Mouse (Mus musculus): ENCODE measurements at regions not wholly inside any gene's neighbourhood (a gene's known extent, or its start where the extent isn't known, plus 50 kb on each side); places are given as distances from the start of the nearest gene placed in this dataset.

DNA sequence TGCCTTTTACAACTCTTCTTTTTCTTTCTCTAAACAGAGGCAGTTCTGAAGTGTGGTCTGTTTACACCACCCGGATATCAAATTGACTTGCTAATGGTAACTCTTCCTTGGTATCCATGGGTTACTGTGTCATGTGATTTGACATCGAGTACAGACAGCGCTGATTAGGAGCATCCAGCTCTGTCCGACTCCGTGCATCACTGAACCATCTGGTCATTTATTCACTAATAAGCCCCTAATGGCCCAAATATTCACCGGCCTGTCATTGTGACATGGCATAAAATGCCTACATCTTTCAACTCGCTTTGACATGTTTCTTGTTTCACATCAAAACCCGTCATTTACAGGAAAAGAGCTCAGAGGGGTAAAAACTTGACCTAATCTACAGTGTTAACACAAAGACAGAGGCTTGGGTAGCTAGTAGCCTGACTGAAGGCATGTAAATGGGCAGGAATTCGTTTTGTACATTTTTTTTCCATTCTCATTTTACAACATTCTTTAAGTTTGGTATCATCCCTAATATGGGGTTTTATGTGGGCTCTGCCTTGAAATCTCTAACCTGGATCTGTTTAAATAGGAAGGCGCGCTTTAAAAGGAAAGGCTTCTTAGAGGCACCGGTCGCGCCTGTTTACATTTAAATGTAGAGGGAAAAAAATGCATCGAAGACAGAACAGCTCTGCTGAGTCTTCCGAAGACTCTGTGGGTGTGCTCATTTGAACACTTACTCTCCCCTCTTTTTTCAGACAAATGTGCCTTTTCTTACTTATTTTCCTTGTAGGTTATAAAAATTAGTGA, 257.8 kb upstream of the Atp5g3 start:
- Histone ChIP-seq H3K4me1 (ENCODE audit: control insufficient read depth, insufficient read depth, low read length) (no peaks in the 10 kb centered on the region), H3K27ac (ENCODE audit: insufficient read depth, low read length) (no peak overlapping the region), H3K4me3 (ENCODE audit: insufficient read depth, low read length) (no peak overlapping the region)
- no peak for TF ChIP-seq POLR2A (IDR thresholded peaks at IDR 0.05; ENCODE audit: extremely low read depth, insufficient read depth, low read length)
- TF ChIP-seq CTCF (IDR thresholded peaks at IDR 0.05; ENCODE audit: extremely low read depth, insufficient read depth, low read length), result no peak

DNA sequence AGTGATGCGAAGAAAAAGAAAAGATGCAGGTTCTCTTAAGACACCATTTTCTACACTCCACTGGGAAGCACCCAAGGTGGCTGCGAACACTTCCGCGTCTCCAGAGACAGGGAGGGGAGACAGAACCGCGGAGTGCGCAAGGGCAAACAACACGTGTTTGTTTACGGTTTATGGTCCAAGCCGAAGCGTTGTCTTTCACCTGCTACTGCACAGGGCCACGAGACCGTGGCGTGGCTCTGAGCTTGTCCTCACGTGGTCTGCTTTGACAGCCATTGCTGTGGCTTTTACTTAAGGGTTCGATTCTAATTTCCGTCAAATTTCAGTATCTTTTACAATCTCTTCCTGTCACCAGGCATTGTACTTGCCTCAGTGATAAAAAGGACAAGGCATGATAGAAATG, 257.2 kb upstream of the Atp5g3 start:
- no peak overlapping the region for H3K27ac ChIP-seq (ENCODE audit: insufficient read depth, low read length)
- no peak overlapping the region for H3K4me3 ChIP-seq (ENCODE audit: insufficient read depth, low read length)
- no peaks in the 10 kb centered on the region for H3K4me1 ChIP-seq (ENCODE audit: control insufficient read depth, insufficient read depth, low read length)
- no peak for TF ChIP-seq CTCF (IDR thresholded peaks at IDR 0.05; ENCODE audit: extremely low read depth, insufficient read depth, low read length)
- TF ChIP-seq POLR2A (IDR thresholded peaks at IDR 0.05; ENCODE audit: extremely low read depth, insufficient read depth, low read length), result no peak

DNA sequence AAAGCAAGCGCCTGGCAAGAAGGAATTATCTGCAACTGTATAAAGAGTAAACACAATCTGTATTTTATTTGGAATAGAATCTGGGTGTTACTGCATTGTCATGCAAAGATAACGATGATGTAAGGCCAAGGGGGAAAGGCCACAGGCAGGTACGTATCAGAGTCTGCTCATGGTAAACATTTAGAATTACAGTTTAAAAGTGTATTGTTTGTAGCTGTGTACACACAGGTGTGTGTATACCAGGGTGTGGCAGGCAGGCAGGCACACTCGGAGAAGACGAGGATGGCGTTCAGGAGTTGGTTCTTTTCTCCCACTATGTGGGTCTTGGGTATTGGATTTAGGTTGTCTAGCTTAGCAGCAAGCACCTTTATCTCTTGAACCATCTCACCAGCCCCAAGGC, 242.9 kb upstream of the Atp5g3 start:
- no peak overlapping the region for H3K27ac ChIP-seq (ENCODE audit: insufficient read depth, low read length)
- TF ChIP-seq POLR2A (IDR thresholded peaks at IDR 0.05; ENCODE audit: extremely low read depth, insufficient read depth, low read length) (no peak), CTCF (IDR thresholded peaks at IDR 0.05; ENCODE audit: extremely low read depth, insufficient read depth, low read length) (no peak)
- H3K4me3 ChIP-seq (ENCODE audit: insufficient read depth, low read length), result no peak overlapping the region
- H3K4me1 ChIP-seq (ENCODE audit: control insufficient read depth, insufficient read depth, low read length), result peaks cover 4% of the 10 kb centered on the region

DNA sequence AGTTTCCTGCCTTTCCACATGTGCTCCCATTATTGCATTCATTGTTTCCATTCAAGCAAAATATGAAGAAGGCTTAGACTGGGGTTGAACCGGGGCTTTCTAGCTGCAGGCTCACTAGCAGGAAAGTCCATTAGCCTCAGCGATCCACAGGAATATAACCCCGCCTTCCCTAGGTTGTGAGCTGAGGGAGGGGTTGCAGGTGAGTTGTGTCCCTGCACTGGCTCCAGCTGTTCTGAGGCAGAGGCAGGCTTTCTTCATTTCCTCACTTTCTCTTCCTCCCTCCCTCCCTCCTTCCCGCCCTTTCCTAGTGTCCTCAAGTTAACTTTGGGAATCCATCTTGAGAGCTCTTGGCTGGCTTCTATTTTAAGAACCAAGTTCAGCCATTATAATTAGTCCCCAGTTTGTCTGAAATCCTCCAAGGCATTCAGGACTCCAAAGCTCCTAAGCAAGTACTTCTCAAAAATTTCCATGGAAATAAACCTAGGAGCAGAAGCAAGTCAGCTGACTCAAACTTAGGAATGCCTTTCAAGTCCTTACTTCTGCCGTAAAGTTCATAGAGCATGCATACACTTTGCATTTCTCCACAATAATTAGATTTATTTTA, 242.2 kb upstream of the Atp5g3 start:
- Histone ChIP-seq H3K27ac (ENCODE audit: insufficient read depth, low read length) (peak overlapping the region; percentile 28; the same call in 1 of the 2 replicates), H3K4me1 (ENCODE audit: control insufficient read depth, insufficient read depth, low read length) (peaks cover 4% of the 10 kb centered on the region), H3K4me3 (ENCODE audit: insufficient read depth, low read length) (no peak overlapping the region)
- TF ChIP-seq POLR2A (IDR thresholded peaks at IDR 0.05; ENCODE audit: extremely low read depth, insufficient read depth, low read length) (no peak), CTCF (IDR thresholded peaks at IDR 0.05; ENCODE audit: extremely low read depth, insufficient read depth, low read length) (no peak)

DNA sequence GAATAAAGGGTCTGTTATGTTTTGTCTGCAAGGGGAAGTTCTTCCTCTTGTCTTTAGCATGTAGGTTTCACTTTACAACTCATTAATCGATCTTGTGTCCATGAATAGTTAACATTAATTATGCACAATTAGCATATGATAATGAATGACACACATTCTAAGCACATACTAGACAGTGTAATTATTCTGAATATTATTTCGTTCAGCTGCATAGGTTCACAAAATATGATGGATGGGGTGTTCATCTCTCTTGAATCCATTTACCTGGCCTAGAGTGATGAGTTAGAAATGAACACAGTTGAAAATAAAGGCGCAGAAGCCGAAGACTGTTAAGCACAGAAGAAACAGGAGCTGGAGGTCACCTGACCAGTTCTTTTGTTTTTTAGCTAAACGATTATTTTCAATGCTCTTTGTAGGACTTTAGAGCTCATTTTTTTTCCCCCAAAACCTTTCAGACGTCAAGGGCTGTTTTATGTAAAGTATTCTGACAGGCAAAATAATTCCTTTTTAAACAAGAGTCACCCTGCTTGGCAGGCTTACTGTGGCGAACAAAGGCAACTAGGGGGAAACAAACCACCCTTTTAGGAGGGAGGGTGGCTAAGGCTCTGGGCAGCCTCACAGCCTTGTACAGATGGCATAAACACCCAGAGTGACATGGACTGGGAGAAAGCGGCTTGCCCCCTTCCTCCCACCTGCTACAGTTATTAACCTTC, 241.6 kb upstream of the Atp5g3 start:
- Histone ChIP-seq H3K4me1 (ENCODE audit: control insufficient read depth, insufficient read depth, low read length) (peaks cover 4% of the 10 kb centered on the region), H3K27ac (ENCODE audit: insufficient read depth, low read length) (0 out of 2 replicates have a peak overlapping the region, but pooled peaks have one; percentile 28), H3K4me3 (ENCODE audit: insufficient read depth, low read length) (no peak overlapping the region)
- TF ChIP-seq CTCF (IDR thresholded peaks at IDR 0.05; ENCODE audit: extremely low read depth, insufficient read depth, low read length) (no peak), POLR2A (IDR thresholded peaks at IDR 0.05; ENCODE audit: extremely low read depth, insufficient read depth, low read length) (no peak)

DNA sequence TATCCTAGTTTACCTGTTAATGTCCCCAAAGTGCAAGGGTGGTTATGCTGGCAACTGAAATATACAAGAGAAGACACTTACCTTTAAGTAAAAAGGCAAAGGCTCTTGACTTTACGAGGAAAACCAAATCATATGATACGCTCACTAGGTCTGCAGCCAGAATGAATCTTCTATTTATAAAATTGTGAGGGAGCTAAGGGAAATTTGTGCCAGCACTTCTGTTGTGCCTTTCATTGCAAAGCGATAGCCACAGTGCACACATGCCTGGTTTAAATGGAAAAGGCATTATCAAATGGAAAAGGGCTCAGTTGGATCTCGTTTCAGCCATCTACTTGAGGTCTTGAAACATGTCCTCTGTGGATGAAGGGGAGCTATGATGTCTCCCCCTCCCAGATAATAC, 236.1 kb upstream of the Atp5g3 start:
- Histone ChIP-seq H3K4me1 (ENCODE audit: control insufficient read depth, insufficient read depth, low read length) (no peaks in the 10 kb centered on the region; the same call in 1 of the 2 replicates), H3K27ac (ENCODE audit: insufficient read depth, low read length) (no peak overlapping the region), H3K4me3 (ENCODE audit: insufficient read depth, low read length) (no peak overlapping the region)
- TF ChIP-seq POLR2A (IDR thresholded peaks at IDR 0.05; ENCODE audit: extremely low read depth, insufficient read depth, low read length) (no peak), CTCF (IDR thresholded peaks at IDR 0.05; ENCODE audit: extremely low read depth, insufficient read depth, low read length) (no peak)

DNA sequence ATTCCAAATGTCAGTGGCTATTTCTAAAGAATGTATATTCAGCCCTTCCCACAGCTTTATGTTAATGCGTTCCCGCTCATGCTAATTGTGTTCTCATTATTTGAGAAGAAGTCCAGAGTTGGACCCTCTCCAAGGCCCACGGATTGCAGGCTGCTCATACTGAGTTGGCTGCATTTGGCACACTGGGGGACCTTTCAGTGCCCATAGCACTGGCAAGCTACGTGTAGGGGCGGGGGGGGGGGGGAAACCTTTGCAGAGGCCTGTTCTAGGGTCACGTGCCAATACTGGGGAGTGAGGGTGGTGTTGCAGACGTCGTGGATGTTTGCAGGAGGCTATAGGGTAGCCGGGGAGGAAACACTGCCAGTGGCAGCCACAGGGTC, 225.5 kb upstream of the Atp5g3 start:
- Histone ChIP-seq H3K4me3 (ENCODE audit: insufficient read depth, low read length) (no peak overlapping the region), H3K27ac (ENCODE audit: insufficient read depth, low read length) (no peak overlapping the region), H3K4me1 (ENCODE audit: control insufficient read depth, insufficient read depth, low read length) (no peaks in the 10 kb centered on the region; the same call in 1 of the 2 replicates)
- TF ChIP-seq POLR2A (IDR thresholded peaks at IDR 0.05; ENCODE audit: extremely low read depth, insufficient read depth, low read length) (no peak), CTCF (IDR thresholded peaks at IDR 0.05; ENCODE audit: extremely low read depth, insufficient read depth, low read length) (no peak)

DNA sequence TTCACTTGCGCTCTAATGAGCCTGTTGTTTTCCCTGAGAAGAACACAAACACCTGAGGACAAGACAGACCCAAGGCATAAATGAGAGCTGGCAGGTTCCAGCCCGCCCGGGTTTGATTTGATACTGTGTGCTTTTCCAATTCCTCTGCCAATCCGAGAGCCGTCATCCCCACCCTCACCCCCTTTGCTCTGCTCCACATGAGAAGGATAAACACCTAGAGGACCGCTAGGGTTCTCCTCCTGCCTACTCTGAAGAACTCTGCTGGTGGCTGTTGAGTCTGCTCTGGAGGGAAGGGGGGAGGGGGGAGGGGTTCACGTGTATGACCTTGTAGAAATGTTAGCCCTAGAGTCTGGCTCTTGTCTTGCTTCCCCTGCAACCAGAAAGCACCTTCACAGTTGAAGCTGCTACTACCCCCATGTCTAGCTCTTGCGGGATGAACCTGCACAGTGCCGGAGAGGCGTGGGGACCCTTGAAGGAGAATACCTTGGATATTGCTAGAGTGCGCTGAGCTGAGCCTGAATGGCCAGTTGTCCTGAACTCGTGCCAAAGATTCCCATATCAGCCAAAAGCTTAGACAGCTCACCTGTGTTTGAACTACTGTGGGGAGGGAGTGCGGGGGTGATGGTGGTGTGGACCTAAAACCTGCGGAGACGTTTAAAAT, 225.0 kb upstream of the Atp5g3 start:
- Histone ChIP-seq H3K4me1 (ENCODE audit: control insufficient read depth, insufficient read depth, low read length) (no peaks in the 10 kb centered on the region; the same call in 1 of the 2 replicates), H3K27ac (ENCODE audit: insufficient read depth, low read length) (no peak overlapping the region), H3K4me3 (ENCODE audit: insufficient read depth, low read length) (no peak overlapping the region)
- TF ChIP-seq CTCF (IDR thresholded peaks at IDR 0.05; ENCODE audit: extremely low read depth, insufficient read depth, low read length) (no peak), POLR2A (IDR thresholded peaks at IDR 0.05; ENCODE audit: extremely low read depth, insufficient read depth, low read length) (no peak)

DNA sequence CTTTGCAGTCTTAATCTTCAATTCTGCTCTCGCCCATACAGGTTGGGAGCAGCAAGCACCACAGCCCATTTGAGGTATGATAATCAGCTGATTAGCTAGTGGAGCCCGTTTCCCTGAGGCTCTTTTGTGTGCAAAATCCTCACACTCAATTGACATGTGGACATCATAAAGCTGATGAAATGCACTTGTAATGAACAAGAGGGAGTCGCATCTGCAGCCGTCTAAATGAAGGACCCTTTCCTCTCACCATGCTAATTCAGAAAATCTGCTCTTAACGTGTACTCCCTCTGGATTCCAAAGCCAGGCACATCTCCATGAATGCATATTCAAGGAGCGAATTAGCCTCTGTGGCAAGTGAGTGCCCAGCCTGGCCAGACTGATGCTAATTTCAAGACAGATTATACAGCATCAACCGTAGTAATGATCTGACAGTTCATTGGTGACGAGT, 219.0 kb upstream of the Atp5g3 start:
- H3K4me1 ChIP-seq (ENCODE audit: control insufficient read depth, insufficient read depth, low read length), result no peaks in the 10 kb centered on the region
- no peak overlapping the region for H3K4me3 ChIP-seq (ENCODE audit: insufficient read depth, low read length)
- no peak overlapping the region for H3K27ac ChIP-seq (ENCODE audit: insufficient read depth, low read length)
- TF ChIP-seq POLR2A (IDR thresholded peaks at IDR 0.05; ENCODE audit: extremely low read depth, insufficient read depth, low read length) (no peak), CTCF (IDR thresholded peaks at IDR 0.05; ENCODE audit: extremely low read depth, insufficient read depth, low read length) (no peak)

Measured in cortical plate, adult 2 months (tissue).